Mouse (Mus musculus) cerebellum, postnatal 36 days (tissue): Measurements from ENCODE around the gene Clk1.

Experiments used
- DNase-seq, 2 experiments: peaks; one replicate each; pipeline ENCODE4 v3.0.0; 2021 to 2022; ENCODE audit warnings: mixed read lengths in 2 of 2

Clk1 gene

GRCm38 (mm10) chr1:58423371-58424248 lies at the start of gene Clk1:
Gene Clk1 (minus strand): TSS chr1:58424066.
- DNase-seq = peak; percentile 98 to 99

GRCm38 (mm10) chr1:58465561-58465960 lies 41.7 kb upstream of the Clk1 start:
- peak; percentile 40 to 44 for DNase-seq

GRCm38 (mm10) chr1:58465042-58465441 lies 41.2 kb upstream of the Clk1 start:
- DNase-seq = peak; percentile 47 to 55

GRCm38 (mm10) chr1:58463935-58464334 lies 40.1 kb upstream of the Clk1 start:
- DNase-seq = no peak

- DNase-seq = no peak
Observed at GRCm38 (mm10) chr1:58460566-58460965, 36.7 kb upstream of the Clk1 start.

GRCm38 (mm10) chr1:58458867-58459266 lies 35.0 kb upstream of the Clk1 start:
- peak; percentile 29 to 41 for DNase-seq

- no peak for DNase-seq
Observed at GRCm38 (mm10) chr1:58458175-58458574, 34.3 kb upstream of the Clk1 start.

GRCm38 (mm10) chr1:58454316-58454715 lies 30.4 kb upstream of the Clk1 start:
- no peak for DNase-seq

GRCm38 (mm10) chr1:58448396-58448795 lies 24.5 kb upstream of the Clk1 start:
- no peak for DNase-seq

- DNase-seq = no peak
Observed at GRCm38 (mm10) chr1:58447766-58448165, 23.9 kb upstream of the Clk1 start.

- DNase-seq = no peak
Observed at GRCm38 (mm10) chr1:58445861-58446260, 22.0 kb upstream of the Clk1 start.

GRCm38 (mm10) chr1:58445143-58445722 lies 21.4 kb upstream of the Clk1 start, which contains the start of the genes Nif3l1 and Ppil3:
Gene Nif3l1 (plus strand): TSS chr1:58445151.
Gene Ppil3 (minus strand): TSS chr1:58445486.
- peak; percentile 73 to 79 for DNase-seq

- DNase-seq = no peak
Observed at GRCm38 (mm10) chr1:58444691-58445090, 20.8 kb upstream of the Clk1 start.

GRCm38 (mm10) chr1:58424551-58424950 lies 685 bp upstream of the Clk1 start:
- DNase-seq = no peak

- peak in 1 of 2 experiments; percentile 28 for DNase-seq
Observed at GRCm38 (mm10) chr1:58422879-58423278, 987 bp downstream of the Clk1 start.

GRCm38 (mm10) chr1:58420961-58421360 lies 2.9 kb downstream of the Clk1 start:
- peak; percentile 70 to 73 for DNase-seq

- no peak for DNase-seq
Observed at GRCm38 (mm10) chr1:58420032-58420431, 3.8 kb downstream of the Clk1 start.

- DNase-seq = no peak
Observed at GRCm38 (mm10) chr1:58416048-58416447, 7.8 kb downstream of the Clk1 start.

- DNase-seq = no peak
Observed at GRCm38 (mm10) chr1:58415442-58415841, 8.4 kb downstream of the Clk1 start.

GRCm38 (mm10) chr1:58410776-58411175 lies 13.1 kb downstream of the Clk1 start:
- no peak for DNase-seq

GRCm38 (mm10) chr1:58410198-58410588 lies 13.7 kb downstream of the Clk1 start:
- no peak for DNase-seq

GRCm38 (mm10) chr1:58409553-58410197 lies 14.2 kb downstream of the Clk1 start:
- no peak for DNase-seq

GRCm38 (mm10) chr1:58408141-58408540 lies 15.7 kb downstream of the Clk1 start:
- no peak for DNase-seq

- DNase-seq = no peak
Observed at GRCm38 (mm10) chr1:58407321-58407720, 16.5 kb downstream of the Clk1 start.
